Mouse (Mus musculus) heart, postnatal 14 days (tissue): ENCODE measurements around the gene Lypd6. TPM values are rescaled to one million over a fixed set of nuclear protein-coding genes. Genes with fewer than 3 reads are reported as not detected.
A peak's percentile ranks its signal among the peaks of the same experiment; 100 is the strongest.

ENCODE experiments used
- DNase-seq, 2 experiments: peaks; one replicate each; pipeline ENCODE4 v3.0.0; 2021 to 2022
- intact Hi-C: fragments of 180-260 bp; cut with DNase I; formaldehyde crosslinking; loops from one replicate; pipeline ENCODE4 v1.15.1; 2025
- long read RNA-seq, 2 experiments: library from polyadenylated mRNA; stranded (forward); transcript quantifications; one replicate each; pipeline ENCODE4 v2.0.0; 2021
- total RNA-seq, 2 experiments: library from RNA; stranded (reverse); gene quantifications; 2 replicates each; pipeline ENCODE4 v1.2.3; 2021

The Lypd6 gene
- under 1 TPM; 0.17 to 0.22 TPM for total RNA-seq
- long read RNA-seq, experiment 1: 0 reads
- long read RNA-seq, experiment 2, partial matches to known transcripts: 0 of 1 reads
- long read RNA-seq, experiment 2, other reads (novel, unspliced or antisense): 1 of 1 reads

DNA sequence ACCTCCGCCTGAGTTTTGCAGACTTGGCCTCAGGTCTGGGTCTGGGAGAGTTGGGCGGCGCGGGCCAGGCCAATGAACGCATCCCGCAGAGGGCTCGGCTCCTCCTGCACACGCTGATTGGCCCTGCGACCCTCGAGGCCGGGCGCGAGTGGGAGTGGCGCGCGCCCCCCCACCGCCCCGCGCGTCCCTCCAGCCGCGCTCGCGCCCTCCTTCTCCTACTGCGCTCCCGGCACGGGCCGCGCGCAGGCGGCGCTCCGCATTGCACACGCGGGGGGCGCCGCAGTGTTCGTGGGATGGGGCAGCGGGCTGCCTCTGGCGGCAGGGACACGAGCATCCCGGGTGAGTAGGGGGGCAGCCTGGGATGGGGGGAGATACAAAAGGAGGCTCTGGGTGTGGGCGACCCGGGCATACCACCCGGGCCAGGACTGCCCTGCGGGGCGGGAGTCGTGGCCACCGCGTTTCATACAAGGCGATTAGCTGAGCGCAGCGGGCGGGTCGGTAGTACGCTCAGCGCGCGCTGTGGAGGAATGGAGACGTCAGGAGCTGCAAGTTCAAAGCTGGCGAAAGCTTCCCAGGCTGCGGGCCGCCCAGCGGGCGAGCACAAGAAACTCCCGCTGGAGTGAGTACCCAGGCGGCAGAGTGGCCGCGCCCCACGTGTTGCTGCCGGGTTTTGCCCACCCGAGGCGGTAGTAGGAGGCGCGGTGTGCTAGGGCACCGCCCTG, at the start of gene Lypd6:
Gene Lypd6, plus strand, starts transcription at position 184 of the 722 bp plus-strand sequence.
- intact Hi-C loops: no loop called here
- DNase-seq: peak; percentile 58 to 66

DNA sequence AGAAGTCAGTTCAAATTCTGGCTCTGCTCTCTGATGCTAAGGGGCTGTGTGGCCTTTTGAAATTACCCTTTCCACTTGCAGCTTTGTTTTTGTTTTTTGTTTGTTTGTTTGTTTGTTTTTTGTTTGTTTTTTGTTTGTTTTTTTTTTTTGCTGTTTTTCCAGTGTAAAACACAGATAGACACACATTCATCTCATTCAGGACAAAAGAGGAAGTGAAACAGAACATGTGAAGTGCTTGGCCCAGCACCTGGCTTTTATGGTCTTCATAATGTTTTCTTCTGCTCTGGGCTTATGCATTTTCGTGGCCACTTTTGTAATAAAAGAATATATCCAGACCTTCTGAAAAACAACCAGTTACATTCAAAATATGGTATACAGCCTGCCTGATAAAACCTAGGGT, 46.8 kb upstream of the Lypd6 start:
- DNase-seq: no peak
- intact Hi-C loops: no loop called here

DNA sequence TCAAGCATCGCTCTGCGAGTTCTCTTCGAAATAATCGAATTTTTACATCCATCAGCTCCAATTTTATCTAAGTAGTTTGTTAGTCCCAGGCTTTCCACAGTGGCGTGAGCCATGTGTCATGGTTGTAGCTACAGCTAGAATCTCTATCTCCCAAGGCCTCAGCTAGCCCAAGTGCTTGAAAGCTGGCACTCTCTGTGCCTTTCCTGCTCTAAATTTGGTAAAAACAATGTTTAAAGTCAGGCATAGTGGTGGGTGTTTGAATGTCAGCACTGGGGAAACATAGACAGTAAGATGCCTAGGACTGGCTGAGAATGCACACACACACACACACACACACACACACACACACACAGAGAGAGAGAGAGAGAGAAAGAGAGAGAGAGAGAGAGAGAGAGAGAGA, 40.7 kb upstream of the Lypd6 start:
- intact Hi-C loops: no loop called here
- DNase-seq: no peak

DNA sequence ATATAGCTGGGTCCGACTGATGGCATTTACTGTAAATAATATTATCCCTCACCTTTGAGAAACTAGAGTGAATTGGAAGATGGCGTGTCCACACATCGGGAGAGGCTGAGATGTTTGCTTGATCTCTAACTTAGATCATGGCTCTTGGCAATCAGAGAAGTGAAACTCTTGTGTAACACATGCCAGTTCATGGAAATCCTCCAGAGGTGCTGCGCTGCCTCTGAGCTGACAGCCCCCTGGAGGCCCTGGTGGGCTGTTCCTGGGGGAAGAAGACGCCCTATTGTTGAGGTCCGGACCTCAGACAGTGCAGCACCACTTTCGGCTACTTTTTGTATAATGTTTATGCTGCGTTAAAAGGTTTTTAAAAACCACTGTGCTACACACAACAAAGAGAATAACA, 37.3 kb upstream of the Lypd6 start:
- DNase-seq: no peak
- intact Hi-C loops: no loop called here

DNA sequence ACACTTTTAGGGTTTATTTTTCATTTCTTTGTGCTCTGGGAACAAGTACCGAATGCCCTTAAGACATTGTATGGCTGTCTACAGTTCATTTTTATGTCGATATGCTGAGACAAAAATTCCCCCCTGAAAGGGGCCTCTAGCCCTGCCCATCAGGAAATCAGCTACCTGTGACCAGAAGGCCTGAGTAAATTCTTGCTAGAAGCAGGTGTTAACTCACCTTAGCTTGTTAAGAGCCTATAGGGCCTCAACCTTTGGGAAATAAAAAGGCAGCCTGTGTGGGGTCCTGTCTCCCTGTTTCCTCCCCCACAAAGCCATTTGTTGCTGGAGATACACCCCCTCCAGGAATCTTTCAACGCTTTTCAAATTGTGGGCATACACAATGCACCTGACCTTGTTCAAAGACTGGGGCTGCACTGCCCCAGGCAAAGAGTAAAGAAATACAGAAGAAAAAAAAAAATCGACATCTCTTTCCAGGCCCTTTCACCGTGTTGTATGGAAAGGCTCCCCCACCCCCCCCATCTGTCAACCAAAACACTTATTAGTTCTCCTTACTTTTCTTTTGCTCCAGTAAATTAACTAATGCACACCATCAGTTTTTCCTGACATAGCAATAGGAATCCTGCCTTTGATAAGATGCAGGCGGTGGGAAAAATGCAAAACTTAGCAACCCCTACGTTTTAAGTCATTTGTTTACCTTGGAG, 21.9 kb upstream of the Lypd6 start:
- DNase-seq: no peak
- intact Hi-C loops: no loop called here

DNA sequence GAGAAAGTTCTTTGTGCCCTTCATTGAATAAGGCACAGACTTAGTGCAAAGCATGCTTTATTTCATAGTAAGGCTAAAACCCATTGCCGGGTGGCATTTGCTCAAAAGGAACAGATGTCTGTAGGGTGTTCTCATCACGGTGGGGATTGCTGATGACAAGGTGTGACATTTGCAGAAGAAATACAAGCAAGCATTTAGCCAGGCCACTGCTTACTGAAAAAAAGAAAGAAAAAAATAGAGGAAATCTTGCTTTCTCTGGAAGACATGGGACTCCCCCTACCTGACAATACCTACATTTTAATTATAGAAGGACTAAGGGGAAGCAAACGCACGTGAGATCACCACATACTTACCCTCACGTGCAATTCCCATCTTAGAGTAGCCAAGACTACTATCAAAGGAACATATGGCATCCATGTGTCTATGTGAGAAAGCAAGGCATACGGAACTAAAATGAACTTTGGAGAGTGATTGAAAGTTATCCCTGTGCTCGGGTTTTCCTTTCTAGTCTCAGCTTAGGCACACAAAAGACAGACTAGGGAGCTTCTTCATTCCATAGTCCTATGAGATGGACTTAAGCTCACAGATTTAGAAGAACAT, 21.3 kb upstream of the Lypd6 start:
- intact Hi-C loops: no loop called here
- DNase-seq: no peak

DNA sequence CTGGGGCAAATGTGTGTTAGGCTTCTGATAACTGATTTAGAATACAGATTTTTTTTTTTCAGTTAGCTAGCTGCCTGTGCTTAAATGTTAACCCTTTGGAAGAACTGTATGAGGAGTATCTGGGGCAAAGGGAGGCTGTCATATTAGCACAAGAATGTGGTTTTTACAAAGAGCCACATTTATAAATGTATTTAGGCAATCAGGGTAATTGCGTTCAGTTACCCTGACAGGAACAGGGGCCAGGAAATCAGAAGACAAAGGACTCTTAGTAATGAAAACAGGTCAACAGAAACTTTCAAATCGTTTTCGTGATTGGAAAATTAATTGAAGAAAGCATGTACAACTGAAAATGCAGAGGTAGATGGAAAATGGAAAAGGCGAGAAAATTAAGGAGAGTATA, 20.4 kb upstream of the Lypd6 start:
- DNase-seq: no peak
- intact Hi-C loops: no loop called here

DNA sequence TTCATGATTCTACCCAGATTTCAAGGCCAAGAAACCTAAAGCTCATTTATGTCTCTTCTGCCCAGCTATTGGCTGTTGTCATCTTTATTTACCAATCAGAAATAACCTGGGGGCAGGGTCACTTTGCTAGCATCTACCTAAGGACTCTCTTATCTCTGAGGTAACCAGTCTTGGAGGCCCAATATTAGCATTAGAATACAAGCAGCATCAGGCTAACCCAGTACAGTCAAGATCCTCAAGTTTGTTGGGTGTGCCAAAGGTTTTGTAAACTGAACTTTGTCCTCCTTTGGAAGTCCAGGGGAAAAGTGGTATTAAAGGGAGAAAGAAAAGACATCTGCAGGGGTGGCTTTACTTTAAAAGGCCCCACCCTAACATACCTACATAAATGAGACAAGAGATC, 17.8 kb upstream of the Lypd6 start:
- DNase-seq: no peak
- intact Hi-C loops: no loop called here

DNA sequence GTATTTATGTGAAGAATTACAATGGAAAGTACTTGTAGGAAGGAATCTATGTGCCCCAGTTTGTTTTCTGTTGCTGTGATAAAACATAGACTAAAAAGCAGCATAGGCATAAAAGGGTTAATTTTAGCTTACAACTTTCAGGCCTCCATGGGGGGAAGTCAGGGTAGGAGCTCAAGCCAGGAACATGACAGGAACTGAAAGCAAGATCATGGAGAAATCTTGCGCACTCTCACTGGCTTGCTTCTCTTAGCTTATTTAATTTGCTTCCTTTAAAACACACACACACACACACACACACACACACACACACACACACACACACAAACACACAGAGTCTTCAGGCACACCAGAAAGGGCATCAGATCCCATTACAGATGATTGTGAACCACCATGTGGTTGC, 12.3 kb upstream of the Lypd6 start:
- intact Hi-C loops: no loop called here
- no peak for DNase-seq

DNA sequence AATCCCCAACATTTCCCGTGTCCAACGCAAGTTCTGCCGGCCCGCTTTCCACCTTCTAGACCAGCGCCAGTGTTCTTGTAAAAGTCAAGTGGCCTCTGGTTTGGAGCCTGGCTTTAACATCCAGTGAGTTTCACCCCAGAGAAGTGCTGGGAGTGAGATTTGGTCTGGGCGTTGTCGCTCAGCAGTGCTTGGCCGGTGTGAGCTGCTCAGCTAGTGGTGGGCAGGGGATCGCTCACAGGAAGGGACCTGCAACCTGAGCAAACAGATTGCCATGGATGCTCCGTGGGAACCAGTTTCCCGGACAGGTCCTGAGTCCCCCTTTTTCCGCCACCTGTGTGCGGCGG, 355 bp upstream of the Lypd6 start:
- DNase-seq: no peak
- intact Hi-C loops: no loop called here

DNA sequence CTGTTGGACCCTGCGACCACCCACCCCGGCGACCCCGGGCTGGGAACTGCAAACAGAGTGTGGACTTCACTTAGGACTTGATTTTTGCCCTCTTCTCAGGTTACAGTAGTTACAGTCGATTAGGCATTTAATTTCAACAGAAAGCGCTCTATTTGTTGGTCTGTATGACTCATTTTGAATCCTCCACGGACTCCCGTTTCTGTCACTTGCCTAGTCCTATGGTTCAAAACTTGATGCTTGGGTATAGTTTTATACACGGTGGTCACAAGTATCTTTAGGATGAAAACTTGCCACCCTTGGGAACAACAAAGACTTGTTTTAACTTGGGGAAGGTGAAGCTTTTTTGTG, 713 bp downstream of the Lypd6 start:
- intact Hi-C loops: no loop called here
- DNase-seq: no peak

DNA sequence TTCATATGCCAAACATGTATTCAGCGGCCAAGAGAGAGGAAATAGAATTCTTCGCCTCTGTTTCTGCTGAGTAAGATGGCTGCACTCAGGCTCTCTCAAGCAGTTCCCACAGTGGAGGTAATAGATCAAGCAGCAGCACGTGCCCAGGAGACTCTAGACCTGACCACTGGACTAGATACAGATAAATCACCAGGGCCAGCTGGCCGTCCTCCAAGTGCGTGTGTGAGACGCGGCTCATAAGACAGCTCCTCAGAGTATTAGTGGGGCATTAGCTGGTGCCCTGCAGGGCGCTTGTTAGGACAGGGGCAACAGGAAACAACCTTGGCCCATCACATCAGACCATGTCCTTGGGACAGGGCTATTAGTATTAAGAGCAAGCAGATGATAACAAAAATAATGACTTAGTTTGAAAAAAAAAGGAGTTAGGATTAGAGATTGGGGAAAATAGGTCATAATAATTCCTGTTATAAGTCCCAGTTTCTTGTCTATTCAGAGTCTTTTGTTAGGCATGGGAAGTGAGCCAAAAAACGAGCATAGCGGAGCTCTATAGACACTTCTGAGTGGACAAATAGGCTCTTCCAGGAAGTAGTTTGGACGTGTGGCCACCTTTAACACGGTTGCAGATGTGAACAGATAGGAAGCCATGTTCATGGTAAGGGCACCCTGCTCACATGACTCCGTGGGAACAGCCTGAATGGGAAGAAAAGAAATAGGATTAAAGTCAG, 3.5 kb downstream of the Lypd6 start:
- intact Hi-C loops: no loop called here

DNA sequence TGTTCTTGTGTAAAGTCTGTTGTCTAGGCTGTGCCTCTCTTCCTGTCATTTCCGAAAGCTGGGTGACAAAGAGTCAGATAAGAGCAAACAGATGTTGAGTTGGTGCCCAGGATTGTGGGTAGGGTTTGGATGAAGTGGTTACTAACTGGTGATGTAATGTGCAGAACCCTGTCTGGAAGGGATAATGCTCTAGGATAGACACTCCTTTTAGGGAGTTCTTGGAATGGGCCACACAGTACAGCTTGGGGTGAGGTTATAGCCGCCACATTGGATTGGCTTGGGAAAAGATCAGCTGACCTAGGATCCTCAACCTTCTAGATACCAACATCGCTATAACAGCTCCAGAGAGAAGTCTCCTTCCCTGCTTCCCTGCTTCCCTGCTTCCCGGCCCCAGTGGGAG, 5.9 kb downstream of the Lypd6 start:
- intact Hi-C loops: no loop called here
- DNase-seq: no peak

More for the DNA sequence above, 3.5 kb downstream of the Lypd6 start:
- peak in 1 of 2 experiments; percentile 4 for DNase-seq

DNA sequence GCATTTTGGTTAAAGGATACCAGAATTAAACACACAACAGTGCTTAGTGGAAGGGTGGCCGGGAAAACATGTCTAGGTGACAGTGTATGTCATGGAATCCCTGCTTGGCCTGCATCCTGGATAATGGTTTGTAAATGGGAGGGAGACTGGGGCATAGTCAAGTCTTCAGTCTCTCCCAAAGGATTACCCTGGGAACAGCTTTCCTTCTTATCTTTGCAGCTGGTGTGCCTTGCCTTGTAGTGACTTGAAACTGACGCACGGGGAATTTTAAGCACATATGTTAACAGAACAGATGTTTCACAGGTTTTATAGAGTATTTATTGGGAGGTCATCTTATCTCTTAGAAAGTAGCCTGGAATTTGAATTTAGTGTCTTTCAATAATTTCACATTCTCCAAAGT, 18.5 kb downstream of the Lypd6 start:
- no peak for DNase-seq
- intact Hi-C loops: no loop called here

DNA sequence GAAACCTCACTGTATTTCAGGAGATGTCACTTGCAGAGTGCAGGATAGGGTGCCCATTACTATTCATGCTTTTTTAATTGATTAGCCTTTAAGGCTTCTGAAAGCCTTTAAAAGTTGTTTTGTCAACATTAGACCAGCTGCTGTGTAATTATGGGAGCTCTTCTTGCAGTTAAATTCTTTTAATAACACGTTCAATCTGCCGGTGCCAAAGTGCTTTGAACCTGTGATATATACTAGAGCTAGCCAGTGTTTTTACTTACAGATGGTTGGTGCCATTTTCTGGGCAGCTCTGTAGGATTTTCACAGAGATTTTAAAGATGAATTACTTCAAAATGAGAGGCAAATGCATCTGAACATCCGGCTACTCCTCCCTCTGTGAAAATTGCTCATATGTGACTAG, 21.5 kb downstream of the Lypd6 start:
- no peak for DNase-seq
- intact Hi-C loops: no loop called here

DNA sequence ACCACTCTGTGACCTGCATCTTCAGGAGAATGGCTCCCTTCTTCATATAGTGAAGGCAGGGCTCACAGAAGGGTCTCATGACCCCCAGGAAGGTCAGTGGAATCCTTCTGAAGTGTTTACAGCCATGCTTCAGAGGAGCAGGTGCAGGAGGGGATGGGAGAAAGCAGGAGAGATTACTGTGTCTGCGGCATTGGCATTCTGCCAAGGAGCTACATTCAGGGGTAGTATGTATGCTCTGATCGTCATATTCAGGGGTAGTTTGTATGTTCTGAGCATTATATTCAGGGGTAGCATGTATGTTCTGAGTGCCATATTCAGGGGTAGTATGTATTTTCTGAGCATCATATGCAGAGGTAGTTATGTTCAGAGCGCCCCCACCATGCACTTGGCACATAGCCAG, 30.1 kb downstream of the Lypd6 start:
- intact Hi-C loops: no loop called here
- no peak for DNase-seq

DNA sequence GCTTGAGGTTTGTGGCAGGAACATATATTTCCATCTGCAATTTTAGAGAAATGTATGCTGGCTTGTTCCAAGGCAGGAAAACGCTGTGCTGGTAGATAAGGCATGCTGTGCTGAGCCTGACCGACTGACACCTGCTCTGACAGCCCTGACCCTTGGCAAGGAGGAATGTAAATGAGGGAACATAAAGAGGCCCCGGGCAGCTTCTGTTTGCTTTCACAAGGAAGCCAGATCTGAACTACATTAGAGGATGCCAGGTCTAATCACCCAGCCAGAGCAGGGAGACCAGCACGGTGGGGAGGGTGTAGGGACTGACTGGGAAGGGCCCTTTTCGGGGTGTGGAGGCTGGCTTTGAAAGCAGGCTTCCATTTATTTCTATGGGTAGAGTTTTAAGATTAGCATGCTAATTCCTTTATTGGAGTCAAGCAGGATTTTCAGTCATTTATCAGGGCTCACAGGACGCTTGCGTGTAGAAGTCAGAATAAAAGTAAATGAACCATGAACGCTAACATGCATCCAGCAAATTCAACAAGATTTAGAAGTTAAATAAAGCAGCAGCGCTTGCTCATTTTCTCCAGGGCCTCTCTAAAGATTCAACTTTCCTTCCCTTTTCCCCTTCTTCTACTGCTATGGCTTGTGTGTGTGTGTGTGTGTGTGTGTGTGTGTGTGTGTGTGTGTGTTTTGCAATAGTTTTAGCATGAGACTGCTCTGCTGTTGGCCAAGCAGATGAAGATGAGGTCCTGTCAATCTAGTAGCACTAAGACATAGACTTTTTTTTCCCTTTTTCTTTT, 34.3 kb downstream of the Lypd6 start:
- DNase-seq: no peak
- intact Hi-C loops: no loop called here

DNA sequence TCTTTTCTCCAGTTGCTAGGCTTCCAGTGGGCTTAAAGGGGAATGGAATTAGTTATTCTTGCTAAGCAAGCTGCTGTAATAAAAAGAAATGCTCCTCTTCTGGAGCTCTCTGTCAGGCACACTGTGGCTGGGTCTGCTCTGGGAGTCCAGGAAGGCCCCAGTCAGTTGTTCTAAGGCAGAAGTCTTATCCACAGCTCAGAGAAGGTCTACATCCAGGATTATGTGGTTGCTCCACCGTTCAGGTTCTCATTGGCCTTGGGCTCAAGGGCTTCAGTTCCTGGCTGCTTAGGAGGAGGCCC, 34.9 kb downstream of the Lypd6 start:
- intact Hi-C loops: no loop called here
- no peak for DNase-seq

DNA sequence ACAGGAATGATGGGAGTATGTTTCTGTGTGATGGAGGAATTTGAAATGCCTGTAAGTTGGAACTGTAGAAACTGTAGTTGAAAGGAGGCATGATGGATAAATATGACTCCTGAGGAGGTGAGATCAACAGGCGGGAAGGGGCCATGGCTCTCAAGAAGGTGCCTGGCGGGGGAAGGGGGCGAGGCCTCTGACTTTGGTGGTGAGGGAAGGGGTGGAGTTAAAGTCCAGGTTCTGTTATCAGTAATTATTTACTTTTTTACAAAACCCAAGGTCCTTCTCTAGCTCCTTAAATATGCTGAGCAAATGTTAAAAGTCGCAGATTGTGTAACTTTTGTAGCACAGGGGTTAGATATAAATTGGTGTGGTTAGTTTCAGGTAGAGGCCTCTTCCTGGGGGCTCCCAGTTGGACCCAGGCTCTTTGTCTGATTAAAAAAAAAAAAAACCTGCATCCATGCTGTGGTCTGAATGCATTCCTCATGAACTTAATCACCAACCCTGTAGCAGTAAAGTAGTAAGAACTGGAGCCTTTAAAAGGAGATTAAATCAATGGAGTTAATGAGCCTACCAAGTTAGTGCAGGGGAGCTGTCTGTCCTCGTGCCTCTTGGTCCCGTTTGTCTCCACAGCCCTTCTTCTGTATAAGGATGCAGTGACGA, 37.7 kb downstream of the Lypd6 start:
- intact Hi-C loops: no loop called here
- DNase-seq: no peak

DNA sequence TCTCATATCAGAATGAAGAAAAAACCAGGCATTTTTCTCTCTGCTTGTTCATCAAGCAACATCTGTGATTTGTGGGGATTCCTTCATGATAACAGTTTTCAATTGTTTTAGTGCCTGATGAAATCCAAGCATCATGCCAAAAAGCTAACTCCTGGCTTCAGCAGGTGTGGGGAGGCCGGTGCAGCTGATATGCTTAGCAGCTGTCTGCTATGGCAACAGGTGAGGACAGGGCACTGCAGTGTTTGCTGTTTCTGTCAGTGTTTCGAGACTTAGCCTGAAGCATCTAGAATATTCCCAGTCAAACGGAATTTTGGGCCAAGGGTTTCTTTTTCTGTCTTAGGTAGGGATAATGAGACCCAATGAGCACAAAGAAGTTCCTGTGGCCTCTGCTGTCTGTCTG, 39.4 kb downstream of the Lypd6 start:
- intact Hi-C loops: no loop called here
- DNase-seq: no peak
